In genomic region chr9:121253983-121254382, GRCm38 (mm10) we compare ENCODE assay signal across 12 mouse cellular contexts. TPM values are rescaled to one million over a fixed set of nuclear protein-coding genes. Genes with fewer than 3 reads are reported as not detected.
DNase-seq lines count a peak whose midpoint lies in the region; ATAC-seq lines count a peak whose summit lies in the region.
"Had no signal": no experiment of that assay in that cellular context is flagged by ENCODE, and none has a peak within 500 bp of the region (broad histone marks: within the 10 kb centered on the region; RNA-seq: fewer than 3 reads in every experiment).

No protein-coding gene starts in this region.

- DNase-seq in embryonic facial prominence, embryonic 14.5 days (ENCODE audit: low spot score), result peak; percentile 81
- no peak for DNase-seq in embryonic facial prominence, embryonic 10.5 days (ENCODE audit: low spot score)
- peak; percentile 58 for DNase-seq in lung, postnatal 10 days
- DNase-seq in lung, adult 18-20 months, result no peak
- DNase-seq in fibroblast of lung, adult 2 months (ENCODE audit: low read depth), result peak; percentile 85
- peak; percentile 76 to 77 for DNase-seq in heart, postnatal 10 days
- DNase-seq in kidney, postnatal 25 days, result no peak
- DNase-seq: kidney, adult 8-10 months had no signal

- H3K27ac ChIP-seq in embryonic facial prominence, embryonic 14.5 days (replicated peaks; ENCODE audit: low read depth, low read length), result no peak overlapping the region
- H3K27ac ChIP-seq in embryonic facial prominence, embryonic 10.5 days (replicated peaks), result no peak overlapping the region
- H3K27ac ChIP-seq in kidney, embryonic 15.5 days, result no peak overlapping the region
- H3K27ac ChIP-seq: hindbrain, embryonic 12.5 days; macrophage had no signal

- no peaks in the 10 kb centered on the region for H3K27me3 ChIP-seq in embryonic facial prominence, embryonic 14.5 days (replicated peaks; ENCODE audit: control insufficient read depth, insufficient read depth, low read length)
- H3K27me3 ChIP-seq in embryonic facial prominence, embryonic 10.5 days (replicated peaks; ENCODE audit: low read depth, poor library complexity, severe bottlenecking), result no peaks in the 10 kb centered on the region
- no peaks in the 10 kb centered on the region for H3K27me3 ChIP-seq in kidney, embryonic 15.5 days
- H3K27me3 ChIP-seq: hindbrain, embryonic 12.5 days had no signal

- WGBS in embryonic facial prominence, embryonic 14.5 days, result 63% methylated on average over 2 of the region's 2 CpGs
- WGBS in embryonic facial prominence, embryonic 10.5 days, result 90% methylated on average over 2 of the region's 2 CpGs
- WGBS in kidney, embryonic 15.5 days, result 89% methylated on average over 2 of the region's 2 CpGs

- no peak overlapping the region for H3K9ac ChIP-seq in embryonic facial prominence, embryonic 14.5 days (ENCODE audit: low read depth, low read length)
- H3K9ac ChIP-seq in kidney, embryonic 15.5 days, result no peak overlapping the region
- H3K9ac ChIP-seq: hindbrain, embryonic 12.5 days had no signal

- no peak overlapping the region for H3K4me2 ChIP-seq in embryonic facial prominence, embryonic 14.5 days (ENCODE audit: low read depth, low read length)
- H3K4me2 ChIP-seq in kidney, embryonic 15.5 days, result no peak overlapping the region
- H3K4me2 ChIP-seq: hindbrain, embryonic 12.5 days had no signal

- no peaks in the 10 kb centered on the region for H3K9me3 ChIP-seq in embryonic facial prominence, embryonic 14.5 days (ENCODE audit: control insufficient read depth, low read length)
- no peaks in the 10 kb centered on the region for H3K9me3 ChIP-seq in embryonic facial prominence, embryonic 10.5 days
- H3K9me3 ChIP-seq in kidney, embryonic 15.5 days (replicated peaks), result no peaks in the 10 kb centered on the region
- H3K9me3 ChIP-seq: hindbrain, embryonic 12.5 days had no signal

- H3K4me1 ChIP-seq in embryonic facial prominence, embryonic 14.5 days (ENCODE audit: control insufficient read depth, insufficient read depth, low read length), result no peaks in the 10 kb centered on the region
- no peaks in the 10 kb centered on the region; the same call in 1 of the 2 replicates for H3K4me1 ChIP-seq in embryonic facial prominence, embryonic 10.5 days
- no peaks in the 10 kb centered on the region for H3K4me1 ChIP-seq in kidney, embryonic 15.5 days
- H3K4me1 ChIP-seq: hindbrain, embryonic 12.5 days had no signal

- H3K36me3 ChIP-seq in embryonic facial prominence, embryonic 14.5 days (ENCODE audit: control insufficient read depth, insufficient read depth, low read length), result 0 out of 2 replicates have a peak, but pooled peaks cover 4% of the 10 kb centered on the region
- H3K36me3 ChIP-seq in embryonic facial prominence, embryonic 10.5 days (replicated peaks), result peaks cover 16% of the 10 kb centered on the region
- peaks cover 8% of the 10 kb centered on the region for H3K36me3 ChIP-seq in kidney, embryonic 15.5 days

- intact Hi-C loops in heart, postnatal 10 days (cut with DNase I), result no loop called here

- no peak for ATAC-seq in embryonic facial prominence, embryonic 14.5 days (ENCODE audit: low read depth)
- no peak for ATAC-seq in kidney, embryonic 15.5 days (replicated peaks; ENCODE audit: low FRiP score)
- ATAC-seq: activated CD4-positive, CD25-positive, alpha-beta regulatory T cell, adult 4 months had no signal

- H3K4me3 ChIP-seq in embryonic facial prominence, embryonic 14.5 days (ENCODE audit: low read depth, low read length), result no peak overlapping the region
- H3K4me3 ChIP-seq in embryonic facial prominence, embryonic 10.5 days, result no peak overlapping the region
- no peak overlapping the region for H3K4me3 ChIP-seq in kidney, embryonic 15.5 days (replicated peaks)
- H3K4me3 ChIP-seq: hindbrain, embryonic 12.5 days had no signal

RNA-seq across cellular contexts. Expression of gene Ulk4, which starts 23.0 kb away (rescaled TPM):
- 125 and 136 TPM in 2 replicates for polyA plus RNA-seq in embryonic facial prominence, embryonic 14.5 days (2014; fragmentation: Nextera tagmentation; extraction: Ambion mirVana)
- polyA plus RNA-seq in embryonic facial prominence, embryonic 10.5 days (2016; fragmentation: Nextera tagmentation; extraction: Ambion mirVana), result 140 TPM in 2 replicates
- total RNA-seq in heart, postnatal 10 days (2021), result 1 to 10 TPM in 1 of 2 experiments, under 1 TPM in 1; 0.74 to 1.4 TPM
- polyA plus RNA-seq in kidney, embryonic 15.5 days (2015; fragmentation: Nextera tagmentation; extraction: Ambion mirVana), result 145 and 164 TPM in 2 replicates

RNA-seq across cellular contexts. Expression of gene Trak1, which starts 43.3 kb away (rescaled TPM):
- 20.4 and 28.3 TPM in 2 replicates for polyA plus RNA-seq in embryonic facial prominence, embryonic 14.5 days (2014; fragmentation: Nextera tagmentation; extraction: Ambion mirVana)
- polyA plus RNA-seq in embryonic facial prominence, embryonic 10.5 days (2016; fragmentation: Nextera tagmentation; extraction: Ambion mirVana), result 14.1 and 14.7 TPM in 2 replicates
- total RNA-seq in heart, postnatal 10 days (2021), result 100 to 1,000 TPM; 334 to 336 TPM
- 15.1 and 18.7 TPM in 2 replicates for polyA plus RNA-seq in kidney, embryonic 15.5 days (2015; fragmentation: Nextera tagmentation; extraction: Ambion mirVana)

Comparison
In these comparisons a context has a peak if more than half of its experiments do, and no peak if none do; other contexts are left out.
1. DNase-seq: peak in embryonic facial prominence, embryonic 14.5 days (single experiment), lung, postnatal 10 days (single experiment), fibroblast of lung, adult 2 months (single experiment) and heart, postnatal 10 days (2 of 2); none in embryonic facial prominence, embryonic 10.5 days (single experiment), lung, adult 18-20 months (0 of 2) and kidney, postnatal 25 days (0 of 2).